Mouse (Mus musculus): Measurements from ENCODE around the gene Frmd4a. TPM values are rescaled to one million over a fixed set of nuclear protein-coding genes. Genes with fewer than 3 reads are reported as not detected.
"Not testable (repeated sequence)": the region's sequence is repeated elsewhere in the genome, so short reads cannot be mapped to it uniquely, and the experiment has no call there.

Frmd4a gene
- total and polyA plus RNA-seq, 2 experiments from 2014 or later: 42.5 to 60.2 TPM

- Histone ChIP-seq H3K4me3 (ENCODE audit: low read depth, low read length) (no peak overlapping the region), H3K36me3 (ENCODE audit: insufficient read depth, low read length) (no peaks in the 10 kb centered on the region), H3K27me3 (ENCODE audit: insufficient read depth, low read length) (no peaks in the 10 kb centered on the region), H3K27ac (ENCODE audit: low read depth, low read length) (no peak overlapping the region), H3K9me3 (ENCODE audit: low read length) (no peaks in the 10 kb centered on the region), H3K9ac (replicated peaks; ENCODE audit: low read length, poor library complexity, severe bottlenecking) (no peak overlapping the region), H3K4me2 (ENCODE audit: low read depth, low read length, poor library complexity, severe bottlenecking) (no peak overlapping the region), H3K4me1 (ENCODE audit: insufficient read depth, low read length) (no peaks in the 10 kb centered on the region)
- 80% methylated on average over 4 of the region's 4 CpGs for WGBS
- TF ChIP-seq CTCF (IDR thresholded peaks at IDR 0.05): no peak
- ATAC-seq (ENCODE audit: low FRiP score): no peak
- no peak for DNase-seq (ENCODE audit: low spot score)
Observed at GRCm38 (mm10) chr2:4327011-4327340, 309.5 kb downstream of the Frmd4a start.

- Histone ChIP-seq H3K9me3 (ENCODE audit: low read length) (no peaks in the 10 kb centered on the region), H3K4me1 (ENCODE audit: insufficient read depth, low read length) (0 out of 2 replicates have a peak, but pooled peaks cover 2% of the 10 kb centered on the region), H3K36me3 (ENCODE audit: insufficient read depth, low read length) (no peaks in the 10 kb centered on the region), H3K4me2 (ENCODE audit: low read depth, low read length, poor library complexity, severe bottlenecking) (no peak overlapping the region), H3K27ac (ENCODE audit: low read depth, low read length) (no peak overlapping the region), H3K9ac (replicated peaks; ENCODE audit: low read length, poor library complexity, severe bottlenecking) (no peak overlapping the region), H3K27me3 (ENCODE audit: insufficient read depth, low read length) (no peaks in the 10 kb centered on the region), H3K4me3 (ENCODE audit: low read depth, low read length) (no peak overlapping the region)
- no peak for TF ChIP-seq CTCF (IDR thresholded peaks at IDR 0.05)
- DNase-seq (ENCODE audit: low spot score): no peak
- WGBS: 69% methylated on average over 8 of the region's 8 CpGs
- no peak for ATAC-seq (ENCODE audit: low FRiP score)
Observed at GRCm38 (mm10) chr2:4332441-4332840, 314.9 kb downstream of the Frmd4a start.

- DNase-seq (ENCODE audit: low spot score) (peak; percentile 84), ATAC-seq (ENCODE audit: low FRiP score) (peak; percentile 52; the same call in 1 of the 2 replicates)
- no peak overlapping the region for H3K4me2 ChIP-seq (ENCODE audit: low read depth, low read length, poor library complexity, severe bottlenecking)
- no peaks in the 10 kb centered on the region for H3K9me3 ChIP-seq (ENCODE audit: low read length)
- 0 out of 2 replicates have a peak, but pooled peaks cover 2% of the 10 kb centered on the region for H3K4me1 ChIP-seq (ENCODE audit: insufficient read depth, low read length)
- no peak overlapping the region for H3K4me3 ChIP-seq (ENCODE audit: low read depth, low read length)
- WGBS: 31% methylated on average over 4 of the region's 4 CpGs
- no peak for TF ChIP-seq CTCF (IDR thresholded peaks at IDR 0.05)
- no peak overlapping the region for H3K9ac ChIP-seq (replicated peaks; ENCODE audit: low read length, poor library complexity, severe bottlenecking)
- H3K36me3 ChIP-seq (ENCODE audit: insufficient read depth, low read length): no peaks in the 10 kb centered on the region
- no peaks in the 10 kb centered on the region for H3K27me3 ChIP-seq (ENCODE audit: insufficient read depth, low read length)
- no peak overlapping the region for H3K27ac ChIP-seq (ENCODE audit: low read depth, low read length)
Observed at GRCm38 (mm10) chr2:4334201-4334600, 316.7 kb downstream of the Frmd4a start.

- Histone ChIP-seq H3K9me3 (ENCODE audit: low read length) (no peaks in the 10 kb centered on the region), H3K4me1 (ENCODE audit: insufficient read depth, low read length) (0 out of 2 replicates have a peak, but pooled peaks cover 2% of the 10 kb centered on the region), H3K27me3 (ENCODE audit: insufficient read depth, low read length) (no peaks in the 10 kb centered on the region), H3K9ac (replicated peaks; ENCODE audit: low read length, poor library complexity, severe bottlenecking) (no peak overlapping the region), H3K4me2 (ENCODE audit: low read depth, low read length, poor library complexity, severe bottlenecking) (no peak overlapping the region), H3K27ac (ENCODE audit: low read depth, low read length) (no peak overlapping the region), H3K36me3 (ENCODE audit: insufficient read depth, low read length) (no peaks in the 10 kb centered on the region), H3K4me3 (ENCODE audit: low read depth, low read length) (no peak overlapping the region)
- no peak for TF ChIP-seq CTCF (IDR thresholded peaks at IDR 0.05)
- DNase-seq (ENCODE audit: low spot score) (no peak), ATAC-seq (ENCODE audit: low FRiP score) (no peak)
- WGBS: 87% methylated on average over 5 of the region's 5 CpGs
Observed at GRCm38 (mm10) chr2:4334936-4335335, 317.4 kb downstream of the Frmd4a start.

- H3K4me2 ChIP-seq (ENCODE audit: low read depth, low read length, poor library complexity, severe bottlenecking): no peak overlapping the region
- H3K27ac ChIP-seq (ENCODE audit: low read depth, low read length): no peak overlapping the region
- TF ChIP-seq CTCF (IDR thresholded peaks at IDR 0.05): no peak
- H3K4me1 ChIP-seq (ENCODE audit: insufficient read depth, low read length): 0 out of 2 replicates have a peak, but pooled peaks cover 2% of the 10 kb centered on the region
- H3K36me3 ChIP-seq (ENCODE audit: insufficient read depth, low read length): no peaks in the 10 kb centered on the region
- no peaks in the 10 kb centered on the region for H3K27me3 ChIP-seq (ENCODE audit: insufficient read depth, low read length)
- DNase-seq (ENCODE audit: low spot score): no peak
- ATAC-seq (ENCODE audit: low FRiP score): no peak
- no peak overlapping the region for H3K9ac ChIP-seq (replicated peaks; ENCODE audit: low read length, poor library complexity, severe bottlenecking)
- 71% methylated on average over 4 of the region's 4 CpGs for WGBS
- no peak overlapping the region for H3K4me3 ChIP-seq (ENCODE audit: low read depth, low read length)
- no peaks in the 10 kb centered on the region for H3K9me3 ChIP-seq (ENCODE audit: low read length)
Observed at GRCm38 (mm10) chr2:4335881-4336280, 318.4 kb downstream of the Frmd4a start.

GRCm38 (mm10) chr2:4338290-4338689 is 320.8 kb downstream of the Frmd4a start:
- 47% methylated on average over 8 of the region's 8 CpGs for WGBS
- not testable (repeated sequence) for H3K9me3 ChIP-seq (ENCODE audit: low read length); DNase-seq (ENCODE audit: low spot score)

More at GRCm38 (mm10) chr2:4338290-4338689, 320.8 kb downstream of the Frmd4a start:
- not testable (repeated sequence) for H3K36me3 ChIP-seq (ENCODE audit: insufficient read depth, low read length); H3K4me1 ChIP-seq (ENCODE audit: insufficient read depth, low read length); H3K27ac ChIP-seq (ENCODE audit: low read depth, low read length); H3K9ac ChIP-seq (replicated peaks; ENCODE audit: low read length, poor library complexity, severe bottlenecking); H3K27me3 ChIP-seq (ENCODE audit: insufficient read depth, low read length); H3K4me2 ChIP-seq (ENCODE audit: low read depth, low read length, poor library complexity, severe bottlenecking); H3K4me3 ChIP-seq (ENCODE audit: low read depth, low read length); ATAC-seq (ENCODE audit: low FRiP score)
- TF ChIP-seq CTCF (IDR thresholded peaks at IDR 0.05): peak; percentile 50

Data from midbrain, postnatal 0 days (tissue).